Mouse (Mus musculus) CD4-positive naive resting alpha-beta T cell, adult 76 days (primary cell): ENCODE measurements around the gene Lysmd1. TPM values are rescaled to one million over a fixed set of nuclear protein-coding genes. Genes with fewer than 3 reads are reported as not detected.

Experiments used
- total RNA-seq: library from RNA; stranded (reverse); gene quantifications from one replicate; pipeline ENCODE4 v1.2.4, GENCODE M21; 2023

The Lysmd1 gene
- total RNA-seq, result 9.2 TPM

DNA sequence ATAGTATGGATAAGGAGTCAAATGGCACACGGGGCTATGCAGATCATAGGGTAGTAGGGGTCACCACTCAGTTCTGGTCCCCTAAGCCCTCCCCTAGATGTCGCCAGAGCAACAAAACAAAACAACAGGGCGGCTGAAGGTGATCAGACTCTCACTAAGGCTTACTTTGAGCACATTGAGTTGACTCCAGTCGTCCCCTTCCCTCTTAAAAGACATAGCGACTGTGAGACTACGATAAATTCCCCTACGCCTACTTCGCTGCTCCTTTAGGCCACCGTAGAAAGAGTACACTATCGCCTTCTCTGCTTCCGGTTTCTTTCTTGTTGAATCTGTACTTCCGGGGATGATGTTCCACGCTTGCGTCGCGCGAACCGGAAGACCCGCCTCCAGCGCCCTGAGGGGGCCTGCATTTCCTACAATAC is at the start of gene Lysmd1, which contains the start of gene Scnm1:
Lysmd1 (plus strand) TSS at position 409 of the 422 bp plus-strand sequence.
Scnm1 (minus strand) TSS at position 332 of the 422 bp plus-strand sequence.

DNA sequence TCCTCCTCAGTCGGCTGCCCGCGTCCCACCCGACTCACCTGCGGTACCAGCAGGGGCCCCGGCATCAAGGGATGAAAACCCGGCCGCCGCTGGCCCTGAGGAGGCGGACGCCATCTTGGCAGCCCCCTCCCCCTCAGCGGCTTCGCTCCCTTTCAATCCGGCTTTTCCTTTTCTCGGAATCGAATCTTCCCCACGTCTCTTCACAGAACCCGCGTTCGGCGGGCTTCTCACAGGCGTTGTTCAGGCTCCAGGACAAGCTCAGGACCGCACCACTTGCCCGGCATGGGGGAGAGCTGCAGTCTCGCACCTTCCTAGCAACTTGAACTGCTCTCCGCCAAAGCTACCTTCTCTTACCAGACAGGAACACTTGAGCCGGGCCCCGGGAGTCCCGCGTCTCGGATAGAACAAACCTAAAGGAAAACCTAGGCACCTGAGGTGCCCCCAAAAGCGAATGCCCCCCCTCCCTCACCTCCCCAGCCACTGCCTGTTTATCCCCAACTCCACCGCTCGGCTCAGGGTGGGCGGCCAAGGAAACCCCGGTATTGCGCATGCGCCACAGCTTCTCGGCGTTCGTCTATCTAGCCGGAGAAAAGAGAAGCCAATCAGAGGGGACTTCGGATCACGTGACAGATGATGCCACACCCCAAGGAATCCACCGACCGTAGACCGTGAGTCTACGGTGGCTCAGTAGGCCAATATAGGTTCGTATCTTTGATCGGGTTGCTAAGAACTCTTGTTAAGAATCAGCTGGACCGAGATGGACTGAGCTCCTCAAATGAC is 27.4 kb upstream of the Lysmd1 start, which contains the start of gene Pip5k1a:
Pip5k1a (minus strand) TSS at position 593 of the 780 bp plus-strand sequence.

DNA sequence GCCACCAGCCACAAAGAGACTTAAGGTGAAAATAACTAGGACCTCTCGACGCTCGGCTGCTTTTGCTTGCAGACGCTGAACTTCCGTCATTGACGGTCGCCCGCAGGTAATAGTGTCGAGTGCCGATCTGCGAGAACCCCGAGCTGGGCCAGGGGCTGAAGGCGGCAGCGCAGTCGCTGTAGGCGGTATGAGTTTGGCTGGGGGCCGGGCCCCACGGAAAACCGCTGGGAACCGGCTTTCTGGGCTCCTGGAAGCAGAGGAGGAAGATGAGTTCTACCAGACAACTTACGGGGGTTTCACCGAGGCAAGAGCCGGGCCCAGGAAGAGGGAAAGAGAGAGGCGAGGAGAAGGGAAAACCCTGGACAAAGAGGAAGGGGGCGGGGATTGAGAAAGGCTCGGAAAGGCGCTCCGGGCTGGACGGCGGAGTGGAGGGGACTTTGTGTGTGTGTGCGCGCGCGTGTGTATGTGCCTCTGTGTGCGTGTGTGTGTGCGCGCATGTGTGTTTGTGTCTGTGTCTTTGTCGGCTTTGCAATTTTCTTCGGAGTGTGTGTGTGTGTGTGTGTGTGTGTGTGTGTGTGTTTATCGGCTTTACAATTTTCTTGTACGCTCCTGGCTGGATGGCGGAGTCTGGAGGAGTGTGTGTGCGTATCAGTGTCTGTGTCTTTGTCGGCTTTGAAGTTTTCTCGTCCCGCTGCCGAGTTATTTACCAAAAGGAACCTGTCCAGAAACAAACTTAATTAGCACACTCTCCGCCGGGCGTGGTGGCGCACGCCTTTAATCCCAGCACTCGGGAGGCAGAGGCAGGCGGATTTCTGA is 22.8 kb upstream of the Lysmd1 start, which contains the start of gene Vps72:
Vps72 (plus strand) TSS at position 112 of the 816 bp plus-strand sequence.

DNA sequence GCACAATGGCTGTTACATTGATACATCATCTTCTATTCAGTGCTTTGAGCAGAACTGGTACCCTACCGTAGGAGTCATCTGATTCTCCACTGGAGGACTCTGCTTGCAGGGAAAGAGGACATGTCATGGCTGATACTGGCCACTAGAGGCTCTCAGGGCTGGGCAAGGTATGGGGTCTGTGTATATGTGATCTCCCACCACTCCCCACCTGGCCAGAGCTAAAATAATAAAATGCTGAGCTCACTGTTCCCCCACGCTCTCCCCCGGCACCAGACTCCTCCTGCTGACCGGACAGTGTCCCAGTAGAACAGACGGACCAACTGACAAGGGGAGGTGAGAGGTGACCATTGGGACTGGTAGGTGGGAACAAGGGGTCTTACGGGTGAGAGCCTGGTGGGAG is 9.6 kb upstream of the Lysmd1 start, which contains the start of gene Tmod4:
Tmod4 (plus strand) TSS at position 231 of the 400 bp plus-strand sequence.

DNA sequence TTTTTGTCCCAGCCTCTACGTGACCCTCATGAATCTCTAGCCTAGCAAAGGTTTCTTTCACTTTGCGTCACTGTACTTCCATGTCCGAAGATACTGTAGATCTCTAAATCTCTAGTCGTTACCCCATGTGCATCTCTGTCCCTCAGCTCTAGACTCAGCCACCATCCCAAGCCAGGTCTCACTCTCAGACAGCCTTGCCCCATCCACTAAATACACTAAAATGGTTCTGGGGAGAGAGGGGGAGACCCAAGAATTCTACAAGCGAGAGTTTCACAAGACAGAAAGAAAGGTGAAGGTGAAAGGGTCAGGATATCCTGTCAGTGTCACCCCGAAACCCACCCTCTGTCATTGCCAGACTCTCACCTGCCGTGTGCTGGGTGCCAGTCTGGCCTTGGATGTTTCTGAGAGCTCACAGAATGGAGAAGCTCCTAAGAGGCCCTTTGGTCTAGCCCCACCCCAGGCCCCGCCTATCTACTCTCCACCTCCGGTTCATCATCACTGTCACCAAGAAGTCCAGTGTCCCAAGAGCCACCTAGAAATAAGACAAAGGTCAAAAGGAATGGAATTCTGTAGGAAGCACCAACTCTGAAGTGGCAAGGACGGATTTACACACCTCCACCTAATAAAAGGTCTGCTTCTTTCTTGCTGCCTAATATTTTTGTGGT is 8.2 kb downstream of the Lysmd1 start, which contains the start of gene Tnfaip8l2:
Tnfaip8l2 (minus strand) TSS at position 409 of the 665 bp plus-strand sequence.

DNA sequence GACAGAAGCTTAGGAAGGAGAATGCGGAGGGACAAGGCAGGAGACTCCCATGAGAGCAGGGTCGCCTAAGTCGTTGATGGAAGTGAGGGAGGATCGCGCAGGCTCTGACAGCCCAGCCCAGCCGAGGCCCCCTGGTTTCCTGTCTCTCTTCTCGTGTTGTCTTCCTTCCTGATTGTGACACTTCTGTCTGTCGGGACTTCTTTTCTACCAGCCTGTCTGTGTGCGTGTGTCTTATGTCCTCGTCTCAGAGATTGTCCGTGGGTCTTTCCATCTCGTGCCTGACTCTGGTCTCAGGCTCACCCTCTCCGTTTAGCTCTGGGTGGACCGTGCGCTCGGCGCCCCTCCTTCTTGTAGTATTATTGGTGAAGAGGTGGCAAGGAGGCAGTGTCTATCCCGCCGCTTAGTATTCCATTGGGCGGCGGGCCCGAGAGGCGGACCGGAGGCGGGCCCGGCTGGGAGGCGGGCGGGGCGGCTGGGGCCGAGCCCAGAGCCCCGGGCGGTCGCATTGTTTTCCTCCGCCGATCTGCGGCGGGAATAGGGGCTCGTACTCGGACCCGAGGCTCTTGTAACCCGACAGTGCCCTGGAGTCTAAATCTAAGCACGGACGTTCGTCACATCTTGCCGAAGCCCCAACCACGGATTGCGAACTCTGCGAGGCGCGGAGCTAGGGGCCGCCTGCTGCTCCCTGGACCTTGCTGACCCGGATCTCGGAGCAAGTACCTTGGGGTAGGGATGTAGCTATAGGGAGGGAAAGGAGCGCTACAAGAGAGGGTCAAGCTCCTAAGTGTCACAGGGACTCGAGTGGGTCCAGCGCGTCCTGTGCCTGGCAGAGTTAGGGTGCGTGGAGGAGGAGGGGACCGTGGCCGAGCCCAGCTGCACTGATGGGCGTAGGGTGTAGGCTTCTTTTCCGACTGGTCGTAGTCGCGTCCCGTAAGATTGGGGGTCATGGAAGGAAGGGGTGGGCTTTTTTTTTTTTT is 26.4 kb downstream of the Lysmd1 start, which contains the start of gene Sema6c:
Sema6c (plus strand) TSS at position 471 of the 977 bp plus-strand sequence.

Other genes with a start within 250 kb of the Lysmd1 start
- 216 TPM for gene Psmb4, start 247.1 kb upstream of the Lysmd1 start, total RNA-seq
- 1.8 TPM for gene Selenbp1, start 201.0 kb upstream of the Lysmd1 start, total RNA-seq
- gene Rfx5, start 180.0 kb upstream of the Lysmd1 start, total RNA-seq, result 31.4 TPM
- 50.5 TPM for gene Pi4kb, start 159.4 kb upstream of the Lysmd1 start, total RNA-seq
- gene Zfp687, start 118.6 kb upstream of the Lysmd1 start, total RNA-seq, result 68.3 TPM
- 137 TPM for gene Psmd4, start 91.5 kb upstream of the Lysmd1 start, total RNA-seq
- gene Pip5k1a, start 27.2 kb upstream of the Lysmd1 start, total RNA-seq, result 51.7 TPM
- gene Vps72, start 23.1 kb upstream of the Lysmd1 start, total RNA-seq, result 52.3 TPM
- gene Tmod4, start 9.6 kb upstream of the Lysmd1 start, total RNA-seq, result 1.4 TPM
- gene Scnm1, start 77 bp upstream of the Lysmd1 start, total RNA-seq, result 86.1 TPM
- 86.6 TPM for gene Tnfaip8l2, start 8.3 kb downstream of the Lysmd1 start, total RNA-seq
- 2.3 TPM for gene Sema6c, start 26.4 kb downstream of the Lysmd1 start, total RNA-seq
- gene Gabpb2, start 83.8 kb downstream of the Lysmd1 start, total RNA-seq, result 71.0 TPM
- 203 TPM for gene Cdc42se1, start 94.6 kb downstream of the Lysmd1 start, total RNA-seq
- 4.5 TPM for gene Mllt11, start 98.1 kb downstream of the Lysmd1 start, total RNA-seq
- gene Gm128, start 107.5 kb downstream of the Lysmd1 start, total RNA-seq, result 0.29 TPM
- gene Bnipl, start 117.1 kb downstream of the Lysmd1 start, total RNA-seq, result not detected
- 16.7 TPM for gene Mindy1, start 147.3 kb downstream of the Lysmd1 start, total RNA-seq
- gene Prune1, start 148.0 kb downstream of the Lysmd1 start, total RNA-seq, result 5.7 TPM
- gene Anxa9, start 173.1 kb downstream of the Lysmd1 start, total RNA-seq, result 0.29 TPM
- gene Cers2, start 180.7 kb downstream of the Lysmd1 start, total RNA-seq, result 101 TPM
- 30.0 TPM for gene Setdb1, start 223.1 kb downstream of the Lysmd1 start, total RNA-seq